Mouse (Mus musculus) c-Kit-positive CD71-positive TER-119-positive erythroid progenitor cells, embryonic 14.5 days (primary cell): Measurements from ENCODE around the gene Ncoa1.
"Not testable (repeated sequence)": the region's sequence is repeated elsewhere in the genome, so short reads cannot be mapped to it uniquely, and the experiment has no call there.

Experiments used
- DNase-seq: peaks from one replicate; pipeline ENCODE4 v3.0.0-alpha.2; 2013; ENCODE audit warnings: low spot score

Gene Ncoa1

GRCm38 (mm10) chr12:4299300-4299699, 177.7 kb downstream of the Ncoa1 start:
- no peak for DNase-seq

GRCm38 (mm10) chr12:4298626-4299025, 178.4 kb downstream of the Ncoa1 start:
- DNase-seq, result peak; percentile 3

GRCm38 (mm10) chr12:4295881-4296280, 181.1 kb downstream of the Ncoa1 start:
- DNase-seq, result no peak

- no peak for DNase-seq
Measured at GRCm38 (mm10) chr12:4295281-4295680, 181.7 kb downstream of the Ncoa1 start.

GRCm38 (mm10) chr12:4293813-4294212, 183.2 kb downstream of the Ncoa1 start:
- no peak for DNase-seq

GRCm38 (mm10) chr12:4285186-4285585, 191.8 kb downstream of the Ncoa1 start:
- DNase-seq, result no peak

GRCm38 (mm10) chr12:4279878-4280277, 197.1 kb downstream of the Ncoa1 start:
- DNase-seq, result peak; percentile 5

- DNase-seq, result no peak
Measured at GRCm38 (mm10) chr12:4278978-4279755, 197.8 kb downstream of the Ncoa1 start.

- DNase-seq, result no peak
Measured at GRCm38 (mm10) chr12:4271078-4271477, 205.9 kb downstream of the Ncoa1 start.

GRCm38 (mm10) chr12:4267765-4268164, 209.2 kb downstream of the Ncoa1 start:
- no peak for DNase-seq

- DNase-seq, result peak; percentile 64
Measured at GRCm38 (mm10) chr12:4252742-4253655, 224.0 kb downstream of the Ncoa1 start.

- DNase-seq, result no peak
Measured at GRCm38 (mm10) chr12:4249786-4250185, 227.2 kb downstream of the Ncoa1 start.

GRCm38 (mm10) chr12:4245742-4246141, 231.2 kb downstream of the Ncoa1 start:
- DNase-seq, result no peak

- no peak for DNase-seq
Measured at GRCm38 (mm10) chr12:4243805-4244204, 233.2 kb downstream of the Ncoa1 start.

GRCm38 (mm10) chr12:4240281-4240680, 236.7 kb downstream of the Ncoa1 start:
- not testable (repeated sequence) for DNase-seq

- DNase-seq, result no peak
Measured at GRCm38 (mm10) chr12:4237481-4237880, 239.5 kb downstream of the Ncoa1 start.

GRCm38 (mm10) chr12:4233572-4234508, 243.1 kb downstream of the Ncoa1 start, which contains the start of the genes Ptrhd1 and Cenpo:
Gene Ptrhd1 (plus strand): TSS chr12:4234027.
Gene Cenpo (minus strand): TSS chr12:4234294.
- DNase-seq, result peak; percentile 90

- peak; percentile 7 for DNase-seq
Measured at GRCm38 (mm10) chr12:4232777-4233176, 244.2 kb downstream of the Ncoa1 start.

GRCm38 (mm10) chr12:4230156-4230555, 246.8 kb downstream of the Ncoa1 start:
- no peak for DNase-seq

GRCm38 (mm10) chr12:4212908-4213307, 264.1 kb downstream of the Ncoa1 start:
- no peak for DNase-seq

- no peak for DNase-seq
Measured at GRCm38 (mm10) chr12:4211174-4211573, 265.8 kb downstream of the Ncoa1 start.

GRCm38 (mm10) chr12:4209196-4209595, 267.8 kb downstream of the Ncoa1 start:
- no peak for DNase-seq
